Comparison of ENCODE assay signal across 35 mouse cellular contexts in the genomic region with DNA sequence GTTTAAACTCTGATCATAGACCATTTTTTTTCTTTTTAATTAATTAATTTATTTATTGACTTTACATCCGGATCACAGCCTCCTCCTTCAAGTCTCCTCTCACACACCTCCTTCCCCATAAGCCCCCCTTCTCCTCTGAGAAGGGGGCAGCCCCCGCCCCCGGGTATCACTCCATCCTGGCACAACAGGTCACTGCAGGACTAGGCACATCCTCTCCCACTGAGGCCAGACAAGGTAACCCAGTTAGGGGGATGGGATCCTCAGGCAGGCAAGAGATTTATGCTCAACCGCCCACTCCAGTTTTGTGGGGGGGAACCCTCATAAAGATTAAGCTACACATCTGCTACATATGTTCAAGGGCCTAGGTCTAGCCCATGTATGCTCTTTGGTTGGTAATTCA.
"Had no signal": no experiment of that assay in that cellular context is flagged by ENCODE, and none has a peak within 500 bp of the region (broad histone marks: within the 10 kb centered on the region; RNA-seq: fewer than 3 reads in every experiment).

No protein-coding gene starts in this region.

- H3K4me2 ChIP-seq: heart, embryonic 11.5 days; heart, embryonic 12.5 days; heart, embryonic 13.5 days; heart, embryonic 15.5 days; hindbrain, embryonic 12.5 days; hindbrain, embryonic 13.5 days; hindbrain, embryonic 14.5 days; hindbrain, embryonic 15.5 days; intestine, embryonic 15.5 days; kidney, embryonic 15.5 days had no signal

- H3K4me1 ChIP-seq: hindbrain, embryonic 10.5 days; hindbrain, embryonic 12.5 days; hindbrain, embryonic 13.5 days; hindbrain, embryonic 15.5 days; intestine, embryonic 15.5 days; kidney, embryonic 15.5 days had no signal

- H3K9me3 ChIP-seq: heart, embryonic 10.5 days; heart, embryonic 13.5 days; heart, embryonic 15.5 days; hindbrain, embryonic 10.5 days; hindbrain, embryonic 12.5 days; hindbrain, embryonic 13.5 days; hindbrain, embryonic 15.5 days; intestine, embryonic 15.5 days; kidney, embryonic 15.5 days had no signal

- DNase-seq: heart, postnatal 10 days; heart, postnatal 14 days; heart, postnatal 4 days; kidney, adult 11 months; kidney, adult 18-20 months; kidney, adult 2 months; kidney, adult 8-10 months; kidney, adult 9 months; kidney, postnatal 10 days; kidney, postnatal 14 days; kidney, postnatal 25 days; kidney, postnatal 36 days; kidney, postnatal 4 days; layer of hippocampus, adult 9-11 months; layer of hippocampus, postnatal 36 days had no signal

- H3K27ac ChIP-seq: heart, embryonic 10.5 days; heart, embryonic 15.5 days; hindbrain, embryonic 10.5 days; hindbrain, embryonic 12.5 days; hindbrain, embryonic 13.5 days; hindbrain, embryonic 14.5 days; hindbrain, embryonic 15.5 days; hindbrain, postnatal 0 days; intestine, embryonic 15.5 days; kidney, embryonic 15.5 days; kidney, postnatal 0 days; layer of hippocampus, adult 2 months; left cerebral cortex, adult 2 months had no signal

- H3K36me3 ChIP-seq: heart, embryonic 10.5 days; heart, embryonic 12.5 days; heart, embryonic 13.5 days; heart, embryonic 15.5 days; hindbrain, embryonic 10.5 days; hindbrain, embryonic 12.5 days; hindbrain, embryonic 13.5 days; hindbrain, embryonic 15.5 days; intestine, embryonic 15.5 days; kidney, embryonic 15.5 days had no signal

- ATAC-seq: hindbrain, embryonic 16.5 days; hindbrain, postnatal 0 days; inflammation-experienced regulatory T-cells, adult 6 months; intestine, embryonic 15.5 days; intestine, embryonic 16.5 days; intestine, postnatal 0 days had no signal

- H3K27me3 ChIP-seq: heart, embryonic 12.5 days; heart, embryonic 13.5 days; heart, embryonic 15.5 days; hindbrain, embryonic 12.5 days; hindbrain, embryonic 13.5 days; hindbrain, embryonic 15.5 days; intestine, embryonic 15.5 days; kidney, embryonic 15.5 days had no signal

- H3K9ac ChIP-seq: heart, embryonic 12.5 days; heart, embryonic 13.5 days; heart, embryonic 15.5 days; hindbrain, embryonic 12.5 days; hindbrain, embryonic 13.5 days; hindbrain, embryonic 14.5 days; hindbrain, embryonic 15.5 days; intestine, embryonic 15.5 days; kidney, embryonic 15.5 days had no signal

- H3K4me3 ChIP-seq: heart, embryonic 10.5 days; heart, embryonic 12.5 days; heart, embryonic 13.5 days; heart, embryonic 15.5 days; hindbrain, embryonic 10.5 days; hindbrain, embryonic 12.5 days; hindbrain, embryonic 13.5 days; hindbrain, embryonic 15.5 days; intestine, embryonic 15.5 days; kidney, embryonic 15.5 days; layer of hippocampus, adult 2 months; left cerebral cortex, adult 2 months had no signal
